Mouse (Mus musculus): ENCODE results near the gene Dgkh. TPM values are rescaled to one million over a fixed set of nuclear protein-coding genes. Genes with fewer than 3 reads are reported as not detected.

Gene Dgkh
- polyA plus RNA-seq, 1 experiment from 2014 or later = 1.7 TPM

DNA sequence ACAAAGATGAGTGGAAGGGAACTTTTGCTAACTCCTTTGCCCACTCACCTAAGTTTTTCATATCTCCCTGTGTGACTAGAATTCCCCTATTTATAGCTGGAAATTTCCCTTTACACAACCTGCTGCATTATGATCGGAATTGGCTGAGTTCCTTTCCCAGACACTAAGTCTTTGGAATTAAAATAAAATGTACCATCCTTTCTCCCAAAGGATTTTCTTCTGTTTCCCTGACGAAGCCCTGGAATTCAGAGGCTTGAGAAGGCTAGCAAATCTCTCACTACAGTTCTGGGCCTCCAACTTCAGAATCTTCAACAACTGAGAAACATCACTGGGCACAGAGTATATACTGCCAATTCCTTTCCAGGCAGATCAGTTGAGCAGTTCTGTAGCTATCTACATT, 197.2 kb downstream of the Dgkh start:
- Histone ChIP-seq H3K9me3 (no peaks in the 10 kb centered on the region), H3K4me3 (peak overlapping the region; percentile 95), H3K36me3 (no peaks in the 10 kb centered on the region), H3K27ac (peak overlapping the region; percentile 98; the same call in 1 of the 2 replicates), H3K27me3 (ENCODE audit: insufficient read depth, poor library complexity, severe bottlenecking) (no peaks in the 10 kb centered on the region), H3K4me1 (peaks cover 24% of the 10 kb centered on the region)
- 62% methylated on average over 2 of the region's 2 CpGs for WGBS
- no peak for DNase-seq (ENCODE audit: low spot score)

DNA sequence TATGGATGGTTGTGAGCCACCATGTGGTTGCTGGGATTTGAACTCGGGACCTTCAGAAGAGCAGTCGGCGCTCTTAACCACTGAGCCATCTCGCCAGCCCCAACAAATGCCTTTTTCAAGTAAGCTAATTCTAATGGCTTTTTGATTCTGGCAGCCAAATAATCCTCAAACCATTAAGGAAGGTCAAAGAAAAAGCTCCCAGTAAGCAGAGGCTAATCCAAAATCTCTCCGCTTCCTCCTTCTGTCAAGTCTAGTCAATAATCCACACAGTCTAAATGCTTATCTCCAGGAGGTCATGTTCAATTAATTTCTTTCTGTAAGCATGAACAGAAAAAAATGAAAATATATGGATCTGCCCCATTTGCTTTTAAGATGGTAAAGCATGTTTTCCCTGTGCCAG, 197.9 kb downstream of the Dgkh start:
- Histone ChIP-seq H3K27me3 (ENCODE audit: insufficient read depth, poor library complexity, severe bottlenecking) (no peaks in the 10 kb centered on the region), H3K36me3 (no peaks in the 10 kb centered on the region), H3K4me3 (no peak overlapping the region), H3K9me3 (no peaks in the 10 kb centered on the region), H3K27ac (no peak overlapping the region), H3K4me1 (peaks cover 26% of the 10 kb centered on the region)
- WGBS = 95% methylated on average over 5 of the region's 5 CpGs
- no peak for DNase-seq (ENCODE audit: low spot score)

DNA sequence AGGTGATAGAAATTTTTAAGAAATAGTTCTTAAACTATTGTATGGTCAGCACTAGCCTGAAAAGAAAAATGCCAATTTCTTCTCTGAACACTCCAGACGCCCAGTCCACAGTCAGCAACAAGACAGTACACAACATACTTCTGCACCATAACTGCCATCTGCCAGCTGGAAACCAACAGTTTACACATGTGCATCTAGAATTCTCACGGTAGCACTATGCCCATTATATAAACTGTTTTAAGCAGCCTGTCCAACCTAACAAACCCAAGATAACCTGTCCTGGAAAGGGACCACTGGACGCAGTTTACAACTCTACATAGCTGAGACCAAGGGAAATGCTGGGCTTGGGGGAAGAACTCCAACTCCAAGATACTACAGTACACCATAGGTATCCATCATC, 198.9 kb downstream of the Dgkh start:
- no peaks in the 10 kb centered on the region for H3K9me3 ChIP-seq
- H3K27ac ChIP-seq = no peak overlapping the region
- H3K27me3 ChIP-seq (ENCODE audit: insufficient read depth, poor library complexity, severe bottlenecking) = no peaks in the 10 kb centered on the region
- H3K4me1 ChIP-seq = peaks cover 35% of the 10 kb centered on the region
- WGBS = 87% methylated on average over 3 of the region's 3 CpGs
- no peak overlapping the region for H3K4me3 ChIP-seq
- no peak for DNase-seq (ENCODE audit: low spot score)
- no peaks in the 10 kb centered on the region for H3K36me3 ChIP-seq

GRCm38 (mm10) chr14:78532345-78532744, 200.2 kb downstream of the Dgkh start:
- Histone ChIP-seq H3K27ac (no peak overlapping the region), H3K36me3 (no peaks in the 10 kb centered on the region), H3K4me1 (peaks cover 31% of the 10 kb centered on the region), H3K9me3 (no peaks in the 10 kb centered on the region), H3K27me3 (ENCODE audit: insufficient read depth, poor library complexity, severe bottlenecking) (no peaks in the 10 kb centered on the region), H3K4me3 (no peak overlapping the region)
- no peak for DNase-seq (ENCODE audit: low spot score)
- 67% methylated on average over 6 of the region's 6 CpGs for WGBS

DNA sequence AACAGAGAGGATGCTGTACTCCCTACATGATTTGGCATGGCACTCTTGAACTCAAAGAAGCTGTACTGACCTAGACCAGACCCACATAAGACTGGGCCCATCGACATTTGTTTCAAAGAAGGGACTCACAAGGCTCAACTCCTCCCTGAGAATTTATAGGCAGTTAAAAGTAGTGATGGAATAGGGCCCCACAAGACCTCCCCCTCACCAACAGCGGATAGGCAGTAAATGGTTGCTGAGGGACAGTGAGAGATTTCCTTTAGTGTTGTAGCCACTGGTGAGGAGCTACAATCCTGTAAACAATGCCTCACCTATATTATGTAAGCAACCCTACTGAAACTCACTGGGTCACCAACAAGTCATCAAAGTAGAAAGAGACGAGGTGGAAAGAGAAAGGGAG, 202.3 kb downstream of the Dgkh start:
- peaks cover 41% of the 10 kb centered on the region for H3K4me1 ChIP-seq
- H3K36me3 ChIP-seq = no peaks in the 10 kb centered on the region
- no peaks in the 10 kb centered on the region for H3K9me3 ChIP-seq
- no peak for DNase-seq (ENCODE audit: low spot score)
- H3K27ac ChIP-seq = no peak overlapping the region
- no peak overlapping the region for H3K4me3 ChIP-seq
- 80% methylated on average over 3 of the region's 3 CpGs for WGBS
- H3K27me3 ChIP-seq (ENCODE audit: insufficient read depth, poor library complexity, severe bottlenecking) = no peaks in the 10 kb centered on the region

DNA sequence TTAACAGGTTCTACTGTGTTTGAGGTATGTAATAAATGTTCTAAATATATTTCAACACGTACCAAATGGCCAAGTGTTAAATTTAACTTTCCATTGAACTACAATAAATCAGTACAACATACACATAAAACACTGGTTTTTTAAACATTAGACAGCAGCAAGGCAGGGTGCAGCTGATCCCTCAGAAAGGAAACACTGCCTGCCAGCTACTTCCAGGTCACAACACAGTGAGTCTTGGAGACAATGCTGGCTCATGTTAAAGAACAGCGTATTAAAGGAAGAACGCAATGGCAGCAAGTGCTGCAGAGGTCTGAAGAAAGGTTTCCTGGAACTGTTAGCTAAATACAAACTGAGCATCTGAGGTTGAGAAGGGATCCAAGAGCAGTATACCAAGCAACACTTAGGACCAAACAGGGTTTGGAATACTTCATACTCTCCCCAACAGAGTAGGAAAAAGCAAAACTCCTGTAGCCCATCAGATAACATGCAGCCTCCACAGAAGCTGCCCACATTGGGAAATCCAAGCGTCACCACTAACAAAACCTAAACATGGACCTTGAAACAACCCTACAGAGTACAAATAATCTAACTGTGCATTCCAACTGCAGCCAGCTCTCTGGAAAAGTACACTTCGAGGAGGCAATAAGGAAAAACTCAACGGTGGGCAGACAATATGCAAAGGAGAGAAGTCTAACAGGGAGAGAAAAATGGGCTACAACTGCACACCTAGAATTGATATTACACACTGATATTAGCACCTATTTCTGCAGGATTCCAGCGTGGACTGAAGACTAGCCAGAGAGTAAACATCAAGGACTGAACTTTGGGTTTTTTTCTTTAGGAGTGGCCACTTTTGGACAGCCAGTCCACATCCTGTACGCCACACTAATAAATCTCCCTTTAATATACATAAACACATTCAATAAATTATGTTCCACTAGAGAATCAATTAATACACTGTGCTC, 203.8 kb downstream of the Dgkh start:
- Histone ChIP-seq H3K9me3 (no peaks in the 10 kb centered on the region), H3K27ac (no peak overlapping the region), H3K4me1 (peaks cover 52% of the 10 kb centered on the region), H3K36me3 (no peaks in the 10 kb centered on the region), H3K4me3 (no peak overlapping the region), H3K27me3 (ENCODE audit: insufficient read depth, poor library complexity, severe bottlenecking) (no peaks in the 10 kb centered on the region)
- 80% methylated on average over 8 of the region's 8 CpGs for WGBS
- DNase-seq (ENCODE audit: low spot score) = no peak

DNA sequence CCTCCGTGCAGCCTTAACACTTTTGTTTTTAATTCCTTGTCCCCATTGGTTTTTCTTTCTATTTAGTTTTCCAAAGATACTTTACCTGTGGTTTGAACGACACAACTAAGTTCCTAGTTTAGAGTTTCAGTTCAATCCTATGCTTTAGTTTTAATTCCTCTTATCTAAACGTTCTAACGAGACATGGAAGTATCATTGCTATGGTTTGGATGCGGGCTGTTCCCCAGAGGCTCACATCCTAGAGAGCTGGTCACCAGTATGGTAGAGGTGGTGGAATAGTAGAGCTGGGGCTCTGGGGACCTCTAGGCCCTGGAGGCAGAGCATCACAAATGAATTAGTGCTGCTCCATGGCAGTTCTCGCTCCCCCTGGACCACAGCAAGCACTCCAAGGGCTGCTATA, 205.7 kb downstream of the Dgkh start:
- H3K9me3 ChIP-seq = no peaks in the 10 kb centered on the region
- no peak for DNase-seq (ENCODE audit: low spot score)
- no peaks in the 10 kb centered on the region; the same call in 1 of the 2 replicates for H3K36me3 ChIP-seq
- H3K27ac ChIP-seq = peak overlapping the region; percentile 19; the same call in 1 of the 2 replicates
- H3K4me3 ChIP-seq = no peak overlapping the region
- 77% methylated on average over 6 of the region's 6 CpGs for WGBS
- no peaks in the 10 kb centered on the region for H3K27me3 ChIP-seq (ENCODE audit: insufficient read depth, poor library complexity, severe bottlenecking)
- H3K4me1 ChIP-seq = peaks cover 47% of the 10 kb centered on the region

DNA sequence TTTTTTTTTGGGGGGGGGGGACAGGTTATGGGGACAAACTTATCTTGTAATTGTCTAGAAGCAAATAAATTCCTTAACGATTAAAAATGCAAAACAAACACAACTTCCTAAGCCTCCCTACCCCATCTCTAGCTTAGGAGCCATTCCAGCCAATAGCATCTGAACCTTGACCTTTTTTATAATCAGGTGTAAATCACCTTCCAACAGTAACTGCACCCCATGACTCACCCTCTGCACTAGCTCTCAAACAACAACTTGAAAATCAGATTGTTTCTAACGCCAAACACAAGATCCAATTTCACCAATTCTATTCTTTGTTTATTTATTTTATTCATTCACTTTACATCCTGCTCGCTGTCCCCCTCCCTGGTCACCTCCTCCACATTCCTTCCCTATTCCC, 206.1 kb downstream of the Dgkh start:
- H3K4me3 ChIP-seq = no peak overlapping the region
- H3K9me3 ChIP-seq = no peaks in the 10 kb centered on the region
- H3K36me3 ChIP-seq = peaks cover 4% of the 10 kb centered on the region; the same call in 1 of the 2 replicates
- WGBS = 64% methylated on average over 3 of the region's 3 CpGs
- H3K27me3 ChIP-seq (ENCODE audit: insufficient read depth, poor library complexity, severe bottlenecking) = no peaks in the 10 kb centered on the region
- DNase-seq (ENCODE audit: low spot score) = no peak
- peaks cover 43% of the 10 kb centered on the region for H3K4me1 ChIP-seq
- H3K27ac ChIP-seq = no peak overlapping the region

- Histone ChIP-seq H3K36me3 (peaks cover 7% of the 10 kb centered on the region; the same call in 1 of the 2 replicates), H3K9me3 (no peaks in the 10 kb centered on the region), H3K27ac (no peak overlapping the region; the same call in 1 of the 2 replicates), H3K4me3 (no peak overlapping the region), H3K4me1 (peaks cover 41% of the 10 kb centered on the region), H3K27me3 (ENCODE audit: insufficient read depth, poor library complexity, severe bottlenecking) (no peaks in the 10 kb centered on the region)
- 96% methylated on average over 3 of the region's 3 CpGs for WGBS
- DNase-seq (ENCODE audit: low spot score) = no peak
Observed at GRCm38 (mm10) chr14:78525611-78526457, 206.7 kb downstream of the Dgkh start.

DNA sequence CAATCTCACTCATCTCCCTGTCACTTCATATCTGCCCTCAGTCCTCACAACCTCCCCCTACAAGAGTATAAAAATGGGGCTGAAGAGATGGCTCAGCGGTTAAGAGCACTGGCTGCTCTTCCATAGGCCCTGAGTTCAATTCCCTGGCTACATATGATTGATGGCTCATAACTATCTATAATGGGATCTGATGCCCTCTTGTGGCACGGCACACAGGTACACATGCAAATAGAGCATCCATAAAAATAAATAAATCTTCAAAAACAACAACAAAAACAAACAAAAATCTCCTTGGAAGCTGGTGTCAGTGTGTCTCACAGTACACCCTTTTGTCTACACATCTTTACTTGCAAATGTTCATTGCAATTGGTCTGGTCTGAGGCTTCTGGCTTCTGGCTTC, 207.5 kb downstream of the Dgkh start:
- Histone ChIP-seq H3K4me3 (no peak overlapping the region), H3K4me1 (peaks cover 41% of the 10 kb centered on the region), H3K27me3 (ENCODE audit: insufficient read depth, poor library complexity, severe bottlenecking) (no peaks in the 10 kb centered on the region), H3K9me3 (no peaks in the 10 kb centered on the region), H3K36me3 (peaks cover 11% of the 10 kb centered on the region; the same call in 1 of the 2 replicates), H3K27ac (no peak overlapping the region)
- no peak for DNase-seq (ENCODE audit: low spot score)
- 84% methylated on average over 2 of the region's 2 CpGs for WGBS

DNA sequence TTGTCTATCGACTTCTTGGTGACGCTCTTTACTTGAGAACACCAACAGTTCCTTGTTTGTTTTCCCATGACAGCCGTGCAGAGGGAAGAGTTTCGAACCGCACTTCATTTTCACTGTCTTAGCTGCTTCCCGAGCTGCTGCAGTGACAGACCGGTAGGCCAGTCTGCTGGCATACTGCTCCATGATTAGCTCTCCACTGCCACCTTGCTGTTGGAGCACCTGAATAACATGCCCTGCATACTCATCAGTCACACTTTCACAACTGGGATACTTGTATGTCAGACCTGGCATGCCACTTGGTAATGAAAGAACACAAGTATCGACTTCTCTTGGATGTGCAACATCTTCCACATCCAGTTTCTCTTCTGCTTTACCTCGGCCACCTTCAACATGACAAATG, 221.9 kb downstream of the Dgkh start:
- no peak overlapping the region for H3K27ac ChIP-seq
- H3K4me1 ChIP-seq = no peaks in the 10 kb centered on the region
- WGBS = 79% methylated on average over 9 of the region's 9 CpGs
- DNase-seq (ENCODE audit: low spot score) = no peak
- no peaks in the 10 kb centered on the region for H3K9me3 ChIP-seq
- H3K27me3 ChIP-seq (ENCODE audit: insufficient read depth, poor library complexity, severe bottlenecking) = no peaks in the 10 kb centered on the region
- H3K36me3 ChIP-seq = peaks cover 73% of the 10 kb centered on the region
- H3K4me3 ChIP-seq = no peak overlapping the region

DNA sequence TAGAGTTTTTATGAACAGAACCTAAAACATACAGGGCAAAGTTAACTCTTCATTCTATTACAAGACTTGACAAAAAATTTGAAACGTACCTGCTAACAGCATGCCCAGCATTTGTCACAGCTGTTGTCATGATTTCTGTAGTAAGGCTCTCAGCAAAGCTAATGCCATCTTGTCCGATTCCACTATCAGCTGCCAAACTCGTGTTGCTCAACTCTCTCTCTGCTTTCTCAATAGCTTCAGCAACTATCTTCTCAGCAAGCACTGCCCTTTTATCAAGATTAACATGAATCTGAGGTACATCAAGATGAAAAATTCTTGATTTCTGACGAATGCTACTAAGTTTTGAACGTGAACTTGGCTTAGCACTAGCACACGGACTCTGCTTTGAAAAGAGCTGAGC, 222.8 kb downstream of the Dgkh start:
- no peaks in the 10 kb centered on the region for H3K27me3 ChIP-seq (ENCODE audit: insufficient read depth, poor library complexity, severe bottlenecking)
- no peak overlapping the region for H3K27ac ChIP-seq
- WGBS = 91% methylated on average over 6 of the region's 6 CpGs
- no peaks in the 10 kb centered on the region for H3K9me3 ChIP-seq
- no peak overlapping the region for H3K4me3 ChIP-seq
- no peaks in the 10 kb centered on the region for H3K4me1 ChIP-seq
- DNase-seq (ENCODE audit: low spot score) = no peak
- H3K36me3 ChIP-seq = peaks cover 68% of the 10 kb centered on the region
